Mouse (Mus musculus) liver, embryonic 14.5 days (tissue): ENCODE results near the gene Mark1. TPM values are rescaled to one million over a fixed set of nuclear protein-coding genes. Genes with fewer than 3 reads are reported as not detected.

Source experiments
- ATAC-seq: fragments of 200-750 bp; cut with Nextera tagmentation; 2 replicates; pipeline ENCODE4 v1.8.0; 2017; ENCODE audit warnings: moderate number of reproducible peaks, mild to moderate bottlenecking, moderate library complexity; ENCODE audit not compliant: insufficient read depth
- DNase-seq, 3 experiments: peaks; one replicate each; pipeline ENCODE4 v3.0.0-alpha.2; 2012 to 2013; ENCODE audit warnings: low read depth in 3 of 3, low spot score in 3 of 3
- H3K27ac ChIP-seq: fragments of 300-500 bp; sonication (generic); 2 replicates; pipeline ENCODE4 v1.5.1; 2014; ENCODE audit warnings: moderate library complexity, mild to moderate bottlenecking, control low read depth, inconsistent platforms
- H3K27me3 ChIP-seq: fragments of 300-500 bp; sonication (generic); 2 replicates; pipeline ENCODE4 v1.6.1; 2014; ENCODE audit warnings: mild to moderate bottlenecking, low read length, moderate library complexity; ENCODE audit not compliant: control insufficient read depth, insufficient read depth
- H3K36me3 ChIP-seq: fragments of 300-500 bp; sonication (generic); replicated peaks from 2 replicates; pipeline ENCODE4 v1.6.1; 2014; ENCODE audit warnings: low read depth; ENCODE audit not compliant: control insufficient read depth, insufficient read depth
- H3K4me1 ChIP-seq, 2 experiments: fragments of 200-500 bp in 1 of 2; fragments of 300-500 bp in 1 of 2; sonication (generic) in 1 of 2; replicated peaks; 2 replicates each; pipeline ENCODE4 v1.6.1; 2012 to 2014; ENCODE audit warnings: antibody characterized with exemption in 1 of 2, inconsistent platforms in 1 of 2, low read length in 1 of 2; ENCODE audit not compliant: control insufficient read depth in 2 of 2, insufficient read depth in 2 of 2
- H3K4me2 ChIP-seq: fragments of 300-500 bp; sonication (generic); 2 replicates; pipeline ENCODE4 v1.6.1; 2014; ENCODE audit warnings: low read depth, mild to moderate bottlenecking, control low read depth, moderate library complexity
- H3K4me3 ChIP-seq, 2 experiments: fragments of 200-500 bp in 1 of 2; fragments of 300-500 bp in 1 of 2; sonication (generic) in 1 of 2; 2 replicates each; pipeline ENCODE4 v1.5.1; 2012 to 2014; ENCODE audit warnings: low read depth in 2 of 2, low read length in 2 of 2, mild to moderate bottlenecking in 2 of 2, control low read depth in 1 of 2, inconsistent platforms in 1 of 2, moderate library complexity in 1 of 2; ENCODE audit not compliant: insufficient read depth in 1 of 2
- H3K9ac ChIP-seq: fragments of 300-500 bp; sonication (generic); replicated peaks from 2 replicates; pipeline ENCODE4 v1.6.1; 2014; ENCODE audit warnings: mild to moderate bottlenecking, control low read depth, moderate library complexity
- H3K9me3 ChIP-seq: fragments of 300-500 bp; sonication (generic); 2 replicates; pipeline ENCODE4 v1.6.1; 2016; ENCODE audit warnings: low read length, mixed read lengths; ENCODE audit not compliant: control insufficient read depth
- CTCF ChIP-seq: IDR thresholded peaks from 2 replicates; pipeline ENCODE4 v1.5.1; 2016; ENCODE audit warnings: antibody characterized with exemption, low read depth, control low read depth
- EP300 ChIP-seq: IDR thresholded peaks from 2 replicates; pipeline ENCODE4 v1.6.1; 2016; ENCODE audit warnings: antibody characterized with exemption, low read depth
- WGBS: fragments of 180-500 bp; shearing (Covaris S2); extraction: QIAGEN DNeasy Blood & Tissue Kit; methylation state at CpG from one replicate; pipeline ENCODE4 v1.1.7; 2014; ENCODE audit not compliant: insufficient replicate concordance; 5-methylcytosine and 5-hydroxymethylcytosine counted together
- polyA plus RNA-seq, 2 experiments: library from polyadenylated mRNA; depleted of rRNA in 1 of 2; stranded (reverse) in 1 of 2; unstranded in 1 of 2; fragments of >200 nt; fragmentation: Nextera tagmentation in 1 of 2; extraction: Ambion mirVana in 1 of 2; gene quantifications; 2 replicates each; pipeline versions ENCODE4 v1.2.1 to v1.2.3; 2012 to 2014

Gene Mark1
- polyA plus RNA-seq, 2 experiments = 0.09 to 0.67 TPM

GRCm38 (mm10) chr1:184911861-184912260 is 87.5 kb downstream of the Mark1 start:
- ATAC-seq = no peak
- DNase-seq = no peak
- no peaks in the 10 kb centered on the region for H3K36me3 ChIP-seq

GRCm38 (mm10) chr1:184908558-184908957 is 90.8 kb downstream of the Mark1 start:
- no peak for DNase-seq
- H3K9ac ChIP-seq = no peak overlapping the region
- 50% methylated on average over 9 of the region's 9 CpGs for WGBS

More at GRCm38 (mm10) chr1:184911861-184912260, 87.5 kb downstream of the Mark1 start:
- Histone ChIP-seq H3K9me3 (no peaks in the 10 kb centered on the region), H3K4me1 (no peaks in the 10 kb centered on the region), H3K4me2 (no peak overlapping the region), H3K9ac (no peak overlapping the region), H3K27me3 (no peaks in the 10 kb centered on the region), H3K4me3 (no peak overlapping the region), H3K27ac (no peak overlapping the region)
- TF ChIP-seq CTCF (no peak), EP300 (no peak)
- WGBS = 63% methylated on average over 6 of the region's 6 CpGs

GRCm38 (mm10) chr1:184905904-184906745 is 93.2 kb downstream of the Mark1 start:
- H3K9me3 ChIP-seq = no peaks in the 10 kb centered on the region
- H3K9ac ChIP-seq = no peak overlapping the region
- no peaks in the 10 kb centered on the region for H3K27me3 ChIP-seq
- no peaks in the 10 kb centered on the region for H3K36me3 ChIP-seq
- 78% methylated on average over 12 of the region's 12 CpGs for WGBS
- H3K4me3 ChIP-seq = no peak overlapping the region
- H3K27ac ChIP-seq = no peak overlapping the region
- DNase-seq = no peak
- H3K4me1 ChIP-seq = no peaks in the 10 kb centered on the region
- no peak for ATAC-seq
- no peak for TF ChIP-seq EP300
- no peak for TF ChIP-seq CTCF
- H3K4me2 ChIP-seq = no peak overlapping the region

More at GRCm38 (mm10) chr1:184908558-184908957, 90.8 kb downstream of the Mark1 start:
- H3K27me3 ChIP-seq = no peaks in the 10 kb centered on the region
- no peak overlapping the region for H3K27ac ChIP-seq
- H3K4me2 ChIP-seq = no peak overlapping the region
- no peaks in the 10 kb centered on the region for H3K36me3 ChIP-seq
- H3K9me3 ChIP-seq = no peaks in the 10 kb centered on the region
- ATAC-seq = no peak
- no peak for TF ChIP-seq EP300
- TF ChIP-seq CTCF = no peak
- H3K4me1 ChIP-seq = no peaks in the 10 kb centered on the region
- H3K4me3 ChIP-seq = no peak overlapping the region

GRCm38 (mm10) chr1:184905371-184905770 is 94.0 kb downstream of the Mark1 start:
- Histone ChIP-seq H3K9ac (no peak overlapping the region), H3K27ac (no peak overlapping the region), H3K9me3 (no peaks in the 10 kb centered on the region), H3K4me2 (no peak overlapping the region), H3K4me3 (no peak overlapping the region), H3K36me3 (no peaks in the 10 kb centered on the region), H3K27me3 (no peaks in the 10 kb centered on the region), H3K4me1 (no peaks in the 10 kb centered on the region)
- no peak for ATAC-seq
- TF ChIP-seq EP300 (no peak), CTCF (no peak)
- 71% methylated on average over 19 of the region's 19 CpGs for WGBS
- no peak for DNase-seq

- no peak overlapping the region for H3K4me2 ChIP-seq
- H3K36me3 ChIP-seq = no peaks in the 10 kb centered on the region
- ATAC-seq (no peak), DNase-seq (no peak)
- H3K9ac ChIP-seq = no peak overlapping the region
- no peaks in the 10 kb centered on the region for H3K27me3 ChIP-seq
- WGBS = 56% methylated on average over 7 of the region's 7 CpGs
- H3K4me3 ChIP-seq = no peak overlapping the region
- TF ChIP-seq CTCF (no peak), EP300 (no peak)
- H3K27ac ChIP-seq = no peak overlapping the region
- H3K9me3 ChIP-seq = no peaks in the 10 kb centered on the region
- H3K4me1 ChIP-seq = no peaks in the 10 kb centered on the region
These were observed 95.7 kb downstream of the Mark1 start for GRCm38 (mm10) chr1:184903697-184904096.
